Mouse (Mus musculus) forebrain, embryonic 10.5 days (tissue): ENCODE data around the gene Edc3. TPM values are rescaled to one million over a fixed set of nuclear protein-coding genes. Genes with fewer than 3 reads are reported as not detected.
A peak's percentile ranks its signal among the peaks of the same experiment; 100 is the strongest.

Experiments
- DNase-seq: peaks from one replicate; pipeline ENCODE4 v3.0.0-alpha.2; 2017; ENCODE audit warnings: low spot score; ENCODE audit errors: extremely low spot score
- H3K27ac ChIP-seq: fragments of 300-500 bp; sonication (generic); 2 replicates; pipeline ENCODE4 v1.5.1; 2016; ENCODE audit warnings: mild to moderate bottlenecking
- H3K27me3 ChIP-seq: fragments of 300-500 bp; sonication (generic); 2 replicates; pipeline ENCODE4 v1.6.1; 2016; ENCODE audit warnings: mild to moderate bottlenecking; ENCODE audit not compliant: poor library complexity, severe bottlenecking
- H3K36me3 ChIP-seq: fragments of 300-500 bp; sonication (generic); replicated peaks from 2 replicates; pipeline ENCODE4 v1.6.1; 2016; ENCODE audit warnings: mild to moderate bottlenecking, moderate library complexity
- H3K4me1 ChIP-seq: fragments of 300-500 bp; sonication (generic); 2 replicates; pipeline ENCODE4 v1.6.1; 2016
- H3K4me3 ChIP-seq: fragments of 300-500 bp; sonication (generic); 2 replicates; pipeline ENCODE4 v1.5.1; 2016; ENCODE audit warnings: mild to moderate bottlenecking, moderate library complexity
- H3K9me3 ChIP-seq: fragments of 300-500 bp; sonication (generic); 2 replicates; pipeline ENCODE4 v1.6.1; 2016; ENCODE audit warnings: mild to moderate bottlenecking, moderate library complexity
- WGBS: fragments of 180-500 bp; shearing (Covaris S2); methylation state at CpG from one replicate; pipeline ENCODE4 v1.1.7; 2016; 5-methylcytosine and 5-hydroxymethylcytosine counted together
- polyA plus RNA-seq: library from polyadenylated mRNA; unstranded; fragments of >200 nt; fragmentation: Nextera tagmentation; extraction: Ambion mirVana; gene quantifications from 2 replicates; pipeline ENCODE4 v1.2.1, GENCODE M21; 2016

Edc3 gene
- 42.8 and 43.9 TPM in 2 replicates for polyA plus RNA-seq

DNA sequence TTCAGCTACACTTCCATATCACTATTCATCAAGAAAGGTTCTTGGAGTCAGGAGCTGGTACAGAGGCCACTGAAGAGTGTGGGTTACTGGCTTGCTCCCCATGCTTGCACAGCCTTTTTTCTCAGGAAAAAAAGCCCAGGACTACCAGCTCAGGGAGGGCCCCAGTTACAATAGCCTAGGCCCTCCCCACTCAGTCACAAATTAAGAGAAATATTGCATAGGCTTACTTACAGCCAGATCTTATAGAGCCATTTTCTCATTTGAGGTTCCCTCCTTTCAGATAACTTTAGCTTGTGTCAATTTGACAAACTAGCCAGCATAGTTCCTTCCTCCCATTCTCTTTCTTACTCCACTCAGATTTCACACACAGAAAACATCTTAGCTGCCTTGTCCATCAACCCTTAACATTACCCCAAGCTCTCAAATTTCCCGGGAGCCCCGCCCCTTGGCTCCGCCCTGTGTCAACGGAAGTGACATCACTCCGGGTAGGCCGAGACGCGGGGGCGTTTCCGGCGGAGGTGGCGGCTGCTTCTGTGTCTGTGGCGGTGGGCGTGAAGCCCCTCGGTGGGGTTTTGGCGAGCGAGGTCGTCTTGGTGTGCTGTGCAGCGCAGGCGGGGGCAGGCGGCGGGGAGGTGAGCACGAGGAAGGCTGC lies at the start of gene Edc3:
Edc3 (plus strand) TSS at position 473 of the 652 bp plus-strand sequence.
- peaks cover 18% of the 10 kb centered on the region for H3K4me1 ChIP-seq
- peak; percentile 95 for DNase-seq
- H3K27me3 ChIP-seq = no peaks in the 10 kb centered on the region
- H3K4me3 ChIP-seq = peak within 1 kb of the TSS; percentile 98
- under 1% methylated on average over 23 of the region's 23 CpGs for WGBS
- H3K9me3 ChIP-seq = no peaks in the 10 kb centered on the region; the same call in 1 of the 2 replicates
- H3K27ac ChIP-seq = peak within 1 kb of the TSS; percentile 93
- H3K36me3 ChIP-seq = peaks cover 23% of the 10 kb centered on the region

DNA sequence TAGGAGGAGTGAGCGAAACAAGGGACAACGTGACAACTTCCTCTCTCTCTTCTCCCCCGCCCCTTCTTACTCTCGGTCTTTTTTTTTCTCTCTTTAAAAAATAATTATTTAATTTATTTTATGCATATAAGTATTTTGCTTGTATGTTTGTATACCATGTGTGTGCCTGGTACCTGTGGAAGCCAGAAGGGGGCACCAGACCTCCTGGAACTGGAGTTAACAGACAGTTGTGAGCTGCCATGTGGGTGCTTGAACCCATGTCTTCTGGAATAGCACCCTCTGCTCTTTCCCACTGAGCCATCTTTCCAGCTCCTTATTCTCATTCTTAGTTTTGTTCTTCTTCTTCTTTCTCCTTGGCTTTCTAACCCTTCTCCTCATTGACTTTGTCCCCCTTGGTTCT lies 49.4 kb upstream of the Edc3 start:
- 78% methylated on average over 4 of the region's 4 CpGs for WGBS
- H3K4me3 ChIP-seq = no peak overlapping the region
- H3K9me3 ChIP-seq = no peaks in the 10 kb centered on the region
- peaks cover 24% of the 10 kb centered on the region for H3K27me3 ChIP-seq
- peaks cover 16% of the 10 kb centered on the region for H3K4me1 ChIP-seq
- H3K36me3 ChIP-seq = no peaks in the 10 kb centered on the region
- no peak overlapping the region for H3K27ac ChIP-seq
- DNase-seq = no peak

DNA sequence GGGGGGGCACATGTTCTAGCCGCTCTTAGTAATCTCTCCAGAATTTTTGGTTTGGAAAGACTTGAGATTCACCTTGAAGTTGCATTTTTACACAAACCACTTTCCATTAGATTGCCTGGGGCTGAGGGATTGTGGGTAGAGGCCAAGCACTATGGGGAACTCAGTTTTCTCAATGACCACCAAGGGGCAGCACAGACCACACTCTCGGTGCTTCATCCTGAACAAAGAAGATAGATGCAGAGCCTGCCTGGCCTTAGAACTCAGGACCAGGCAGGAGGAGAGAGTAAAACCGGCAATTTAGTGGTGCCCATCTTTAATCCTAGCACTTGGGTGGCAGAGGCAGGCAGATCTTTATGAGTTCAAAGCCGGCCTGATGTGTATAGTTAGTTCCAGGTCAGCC lies 48.6 kb upstream of the Edc3 start:
- DNase-seq = peak; percentile 58
- whole genome bisulfite sequencing = 22% methylated on average over 4 of the region's 4 CpGs
- Histone ChIP-seq H3K4me1 (peaks cover 11% of the 10 kb centered on the region), H3K9me3 (no peaks in the 10 kb centered on the region), H3K36me3 (no peaks in the 10 kb centered on the region), H3K27me3 (peaks cover 16% of the 10 kb centered on the region), H3K4me3 (no peak overlapping the region), H3K27ac (peak overlapping the region; percentile 53; the same call in 1 of the 2 replicates)

DNA sequence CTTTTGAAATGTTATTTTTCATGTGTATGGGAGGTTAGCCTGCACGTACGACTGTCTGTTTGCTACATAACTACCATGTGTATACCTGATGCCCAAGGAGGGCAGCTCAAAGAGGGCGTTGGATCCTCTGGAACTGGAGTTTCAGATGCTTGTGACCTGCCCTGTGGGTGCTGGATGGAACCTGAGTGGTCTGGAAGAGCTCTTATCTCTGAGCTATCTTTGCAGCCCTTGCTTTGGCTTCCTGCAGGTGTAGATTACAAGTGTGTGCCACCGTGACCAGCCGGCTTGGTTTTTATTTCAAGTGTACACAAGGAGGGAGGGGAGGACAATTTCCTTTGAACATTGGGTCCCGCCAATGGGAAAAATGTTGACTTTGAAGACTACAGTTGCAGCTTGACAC lies 47.8 kb upstream of the Edc3 start:
- no peaks in the 10 kb centered on the region for H3K36me3 ChIP-seq
- 85% methylated on average over 6 of the region's 6 CpGs for WGBS

DNA sequence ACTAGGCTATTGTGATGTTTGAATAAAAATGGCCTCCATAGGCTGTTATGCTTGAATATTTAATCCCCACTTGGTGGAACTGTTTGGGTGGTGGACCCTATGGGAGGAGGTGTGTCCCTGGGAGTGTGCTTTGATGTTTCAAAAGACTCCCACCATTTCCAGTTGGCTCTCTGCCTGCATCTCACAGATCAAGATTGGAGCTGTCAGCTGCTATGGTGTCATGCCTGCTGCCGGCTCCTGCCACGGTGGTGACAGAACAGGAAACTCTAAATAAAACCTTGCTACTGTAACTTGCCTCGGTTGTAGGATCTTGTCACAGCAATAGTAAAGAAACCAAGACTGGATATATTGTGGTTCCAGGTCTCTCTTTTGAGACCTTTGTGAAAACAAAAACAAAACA lies 46.8 kb upstream of the Edc3 start:
- Histone ChIP-seq H3K4me3 (no peak overlapping the region), H3K9me3 (no peaks in the 10 kb centered on the region), H3K36me3 (no peaks in the 10 kb centered on the region), H3K27me3 (peaks cover 6% of the 10 kb centered on the region; the same call in 1 of the 2 replicates), H3K27ac (no peak overlapping the region), H3K4me1 (no peaks in the 10 kb centered on the region)
- DNase-seq = no peak
- whole genome bisulfite sequencing = 87% methylated on average over 3 of the region's 3 CpGs

More for the DNA sequence above, 47.8 kb upstream of the Edc3 start:
- no peak for DNase-seq
- no peaks in the 10 kb centered on the region for H3K9me3 ChIP-seq
- peaks cover 9% of the 10 kb centered on the region for H3K4me1 ChIP-seq
- peaks cover 11% of the 10 kb centered on the region; the same call in 1 of the 2 replicates for H3K27me3 ChIP-seq
- H3K4me3 ChIP-seq = no peak overlapping the region
- H3K27ac ChIP-seq = no peak overlapping the region

DNA sequence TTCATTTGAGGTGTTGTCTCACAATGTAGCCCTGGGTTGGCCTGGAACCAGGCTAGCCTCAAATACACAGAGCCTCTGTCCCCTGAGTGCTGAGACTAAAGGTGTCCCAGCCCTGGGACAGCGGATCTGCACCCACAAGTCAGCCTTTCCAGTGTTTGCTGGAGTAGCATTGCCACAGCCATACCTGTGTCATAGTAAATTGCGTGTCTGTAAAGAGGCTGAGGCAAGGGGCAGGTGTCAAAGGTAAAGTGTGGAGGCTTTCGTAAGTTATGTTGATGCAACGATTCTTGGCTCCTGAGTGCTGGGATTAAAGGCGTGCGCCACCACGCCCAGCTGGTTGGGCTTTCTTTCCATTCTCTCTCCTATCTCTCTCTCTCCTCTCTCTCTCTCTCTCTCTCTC lies 43.7 kb upstream of the Edc3 start:
- no peak overlapping the region for H3K4me3 ChIP-seq

DNA sequence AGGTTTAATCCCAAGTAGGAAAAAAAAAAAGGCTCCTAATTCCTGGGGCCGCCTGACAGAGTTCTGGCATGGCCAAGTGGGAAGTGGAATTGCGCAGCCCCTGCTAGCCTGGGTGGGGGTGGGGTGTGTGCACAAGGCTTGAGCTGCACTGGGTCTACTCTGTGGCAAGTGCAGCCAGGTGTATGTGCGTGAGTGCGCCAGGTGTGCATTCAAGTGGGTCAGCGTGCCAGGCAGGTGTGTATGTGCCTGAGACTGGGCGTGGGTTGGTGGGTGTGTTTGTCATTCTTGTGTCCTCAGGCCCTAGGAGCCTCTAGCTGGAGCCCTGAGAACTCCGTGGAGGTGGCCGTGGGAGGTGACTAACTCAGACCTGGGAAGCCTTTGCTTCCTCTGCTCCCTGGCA lies 41.8 kb upstream of the Edc3 start:
- 86% methylated on average over 8 of the region's 8 CpGs for WGBS
- H3K4me3 ChIP-seq = no peak overlapping the region
- no peaks in the 10 kb centered on the region for H3K36me3 ChIP-seq
- no peaks in the 10 kb centered on the region for H3K4me1 ChIP-seq
- 0 out of 2 replicates have a peak, but pooled peaks cover 3% of the 10 kb centered on the region for H3K27me3 ChIP-seq
- H3K27ac ChIP-seq = no peak overlapping the region
- DNase-seq = no peak
- no peaks in the 10 kb centered on the region for H3K9me3 ChIP-seq

More for the DNA sequence above, 43.7 kb upstream of the Edc3 start:
- H3K27ac ChIP-seq = no peak overlapping the region
- H3K9me3 ChIP-seq = no peaks in the 10 kb centered on the region
- DNase-seq = no peak
- no peaks in the 10 kb centered on the region for H3K36me3 ChIP-seq
- H3K27me3 ChIP-seq = 0 out of 2 replicates have a peak, but pooled peaks cover 3% of the 10 kb centered on the region
- no peaks in the 10 kb centered on the region for H3K4me1 ChIP-seq
- 78% methylated on average over 7 of the region's 7 CpGs for WGBS

DNA sequence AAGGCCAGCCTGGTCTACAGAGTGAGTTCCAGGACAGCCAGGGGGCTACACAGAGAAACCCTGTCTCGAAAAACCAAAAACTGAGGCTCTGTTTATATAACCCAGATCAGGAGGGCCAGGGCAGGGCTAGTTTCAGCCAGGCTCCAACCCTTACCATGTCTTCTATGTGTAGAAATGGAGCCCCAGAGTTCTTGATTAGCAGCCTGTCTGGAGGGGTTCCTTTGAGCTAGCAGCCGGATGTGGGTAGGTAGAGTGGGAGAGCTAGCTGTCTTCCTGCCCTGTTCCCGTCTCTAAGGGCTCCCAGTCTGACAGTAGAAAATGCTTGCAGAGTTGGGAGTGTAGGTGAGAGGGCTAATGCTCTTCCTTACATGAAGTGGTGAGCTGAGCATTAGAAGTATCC lies 41.2 kb upstream of the Edc3 start:
- Histone ChIP-seq H3K9me3 (no peaks in the 10 kb centered on the region), H3K4me3 (no peak overlapping the region)
- WGBS = 81% methylated on average over 3 of the region's 3 CpGs

DNA sequence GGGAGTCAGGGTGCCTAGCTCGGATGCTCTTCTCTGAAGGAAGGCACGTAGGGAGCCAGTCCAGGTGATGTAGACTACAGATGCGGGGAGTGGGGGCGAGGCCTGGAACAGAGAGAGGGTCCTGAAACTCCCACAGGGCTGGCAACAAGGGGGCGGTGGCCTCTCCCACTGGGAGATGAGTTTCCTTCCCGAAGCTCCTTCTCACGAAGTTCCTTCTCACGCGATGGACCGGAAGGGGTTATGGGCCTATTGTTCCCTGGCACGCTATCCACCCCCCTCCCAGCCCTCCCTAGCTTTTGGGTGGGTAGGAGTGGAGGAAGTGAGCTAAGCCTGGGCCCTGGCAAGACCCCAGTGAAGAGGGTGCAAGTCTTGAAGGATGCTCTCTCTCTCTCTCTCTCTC lies 40.5 kb upstream of the Edc3 start:
- H3K27me3 ChIP-seq = 0 out of 2 replicates have a peak, but pooled peaks cover 3% of the 10 kb centered on the region
- H3K4me1 ChIP-seq = no peaks in the 10 kb centered on the region
- H3K27ac ChIP-seq = no peak overlapping the region
- no peaks in the 10 kb centered on the region for H3K9me3 ChIP-seq
- no peaks in the 10 kb centered on the region for H3K36me3 ChIP-seq
- H3K4me3 ChIP-seq = no peak overlapping the region
- no peak for DNase-seq
- WGBS = 68% methylated on average over 11 of the region's 11 CpGs

More for the DNA sequence above, 41.2 kb upstream of the Edc3 start:
- no peak overlapping the region for H3K27ac ChIP-seq
- DNase-seq = no peak
- H3K4me1 ChIP-seq = no peaks in the 10 kb centered on the region
- H3K36me3 ChIP-seq = no peaks in the 10 kb centered on the region
- H3K27me3 ChIP-seq = 0 out of 2 replicates have a peak, but pooled peaks cover 3% of the 10 kb centered on the region

DNA sequence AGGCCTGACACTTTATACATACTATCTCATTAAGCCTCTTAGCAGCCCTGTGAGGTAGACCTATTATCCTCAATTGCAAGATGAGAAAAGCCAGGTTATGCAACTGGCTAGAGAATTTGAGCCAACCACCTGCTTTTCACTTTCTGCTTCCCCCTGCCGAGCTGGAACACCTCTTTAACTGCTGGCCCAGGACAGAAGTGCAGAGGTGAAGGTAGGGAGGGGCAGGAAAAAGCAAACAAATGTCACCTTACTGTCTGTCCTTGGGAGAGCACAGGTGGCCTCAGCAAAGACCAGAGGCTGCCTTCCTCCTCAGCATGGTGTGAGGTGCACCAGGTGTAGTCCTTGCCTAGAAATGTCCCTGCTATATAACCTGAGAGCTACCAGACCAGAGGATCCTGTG lies 40.1 kb upstream of the Edc3 start:
- Histone ChIP-seq H3K27me3 (0 out of 2 replicates have a peak, but pooled peaks cover 3% of the 10 kb centered on the region), H3K27ac (no peak overlapping the region), H3K4me1 (no peaks in the 10 kb centered on the region), H3K36me3 (no peaks in the 10 kb centered on the region), H3K4me3 (no peak overlapping the region), H3K9me3 (no peaks in the 10 kb centered on the region)
- 47% methylated on average over 1 of the region's 1 CpGs for WGBS
- DNase-seq = no peak

DNA sequence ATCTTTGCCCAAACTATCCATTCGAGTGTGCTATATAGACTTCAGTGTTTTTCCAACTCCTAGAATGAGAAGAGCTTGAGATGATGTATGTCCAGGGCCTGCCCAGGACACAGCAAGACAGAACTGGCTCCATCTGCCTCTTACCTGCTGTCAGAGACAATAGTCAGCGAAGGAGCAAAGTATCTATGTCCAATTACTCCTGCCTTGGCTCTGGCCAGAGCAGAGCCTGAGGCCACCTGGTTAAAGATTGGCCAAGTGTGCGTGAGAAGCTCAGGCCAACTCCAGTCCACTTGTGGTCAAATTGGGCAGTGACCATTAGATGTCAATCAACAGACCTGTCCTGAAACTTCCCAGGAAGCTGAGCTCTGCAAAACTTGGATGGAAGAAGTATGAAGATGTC lies 38.8 kb upstream of the Edc3 start:
- H3K4me1 ChIP-seq = no peaks in the 10 kb centered on the region
- H3K27ac ChIP-seq = no peak overlapping the region
- no peak for DNase-seq
- H3K4me3 ChIP-seq = no peak overlapping the region
- no peaks in the 10 kb centered on the region for H3K9me3 ChIP-seq
- no peaks in the 10 kb centered on the region for H3K36me3 ChIP-seq
- 0 out of 2 replicates have a peak, but pooled peaks cover 3% of the 10 kb centered on the region for H3K27me3 ChIP-seq
- 83% methylated on average over 3 of the region's 3 CpGs for WGBS

DNA sequence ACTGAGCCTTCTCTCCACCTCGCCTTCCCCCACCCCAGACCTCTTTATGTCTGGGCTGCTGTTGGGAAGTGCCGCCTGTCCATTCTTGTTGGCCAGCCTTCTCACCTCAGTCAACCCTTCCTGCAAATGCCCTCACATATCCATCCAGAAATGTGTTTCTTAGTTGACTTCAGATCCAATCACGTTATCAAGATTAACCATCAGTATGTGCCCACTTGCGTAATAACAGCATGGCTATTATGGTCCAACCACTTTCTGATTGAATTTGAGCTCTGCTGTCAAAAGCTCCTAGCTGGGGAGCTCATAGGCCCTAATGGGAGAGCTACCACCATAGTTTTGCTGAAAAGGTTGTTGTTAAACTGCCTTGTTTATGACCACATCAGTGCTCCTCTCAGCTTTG lies 37.3 kb upstream of the Edc3 start:
- WGBS = 87% methylated on average over 4 of the region's 4 CpGs
- Histone ChIP-seq H3K4me1 (no peaks in the 10 kb centered on the region), H3K27ac (no peak overlapping the region), H3K36me3 (no peaks in the 10 kb centered on the region), H3K4me3 (no peak overlapping the region), H3K9me3 (no peaks in the 10 kb centered on the region), H3K27me3 (0 out of 2 replicates have a peak, but pooled peaks cover 3% of the 10 kb centered on the region)
- DNase-seq = no peak

DNA sequence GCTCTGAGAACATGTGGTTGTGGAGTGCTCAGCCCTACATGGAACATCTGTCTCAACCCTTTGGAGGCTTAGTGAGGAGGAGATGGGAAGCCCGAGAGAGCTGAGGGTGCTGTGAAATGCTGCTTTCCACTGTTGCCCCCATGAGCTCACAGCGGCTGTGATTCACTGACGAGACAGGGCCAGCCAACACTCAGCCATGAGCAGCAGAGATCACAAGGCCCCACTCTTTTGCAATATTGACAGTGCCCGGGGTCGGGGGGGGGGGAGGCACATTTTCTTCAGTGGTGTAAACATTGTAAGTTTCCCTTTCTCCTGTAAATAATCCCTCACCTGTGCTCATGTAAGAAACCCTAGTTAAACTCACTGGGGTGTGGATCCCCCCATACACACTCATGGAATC lies 36.8 kb upstream of the Edc3 start:
- H3K36me3 ChIP-seq = no peaks in the 10 kb centered on the region
- H3K4me1 ChIP-seq = no peaks in the 10 kb centered on the region
- H3K27ac ChIP-seq = no peak overlapping the region
- no peak overlapping the region for H3K4me3 ChIP-seq
- no peak for DNase-seq
- 0 out of 2 replicates have a peak, but pooled peaks cover 3% of the 10 kb centered on the region for H3K27me3 ChIP-seq
- WGBS = 91% methylated on average over 5 of the region's 5 CpGs
- no peaks in the 10 kb centered on the region for H3K9me3 ChIP-seq
